Mouse (Mus musculus) left cerebral cortex, adult 9 months (tissue): ENCODE results near the gene Sbk2.
A peak's percentile ranks its signal among the peaks of the same experiment; 100 is the strongest.

Experiments used
- DNase-seq, 2 experiments: peaks; one replicate each; pipeline ENCODE4 v3.0.0; 2022; ENCODE audit warnings: low spot score in 2 of 2

Gene Sbk2

GRCm38 (mm10) chr7:4921824-4922482 is 42.3 kb downstream of the Sbk2 start, which contains the start of gene Nat14:
Gene Nat14 (plus strand): TSS chr7:4922028.
- DNase-seq = no peak

DNA sequence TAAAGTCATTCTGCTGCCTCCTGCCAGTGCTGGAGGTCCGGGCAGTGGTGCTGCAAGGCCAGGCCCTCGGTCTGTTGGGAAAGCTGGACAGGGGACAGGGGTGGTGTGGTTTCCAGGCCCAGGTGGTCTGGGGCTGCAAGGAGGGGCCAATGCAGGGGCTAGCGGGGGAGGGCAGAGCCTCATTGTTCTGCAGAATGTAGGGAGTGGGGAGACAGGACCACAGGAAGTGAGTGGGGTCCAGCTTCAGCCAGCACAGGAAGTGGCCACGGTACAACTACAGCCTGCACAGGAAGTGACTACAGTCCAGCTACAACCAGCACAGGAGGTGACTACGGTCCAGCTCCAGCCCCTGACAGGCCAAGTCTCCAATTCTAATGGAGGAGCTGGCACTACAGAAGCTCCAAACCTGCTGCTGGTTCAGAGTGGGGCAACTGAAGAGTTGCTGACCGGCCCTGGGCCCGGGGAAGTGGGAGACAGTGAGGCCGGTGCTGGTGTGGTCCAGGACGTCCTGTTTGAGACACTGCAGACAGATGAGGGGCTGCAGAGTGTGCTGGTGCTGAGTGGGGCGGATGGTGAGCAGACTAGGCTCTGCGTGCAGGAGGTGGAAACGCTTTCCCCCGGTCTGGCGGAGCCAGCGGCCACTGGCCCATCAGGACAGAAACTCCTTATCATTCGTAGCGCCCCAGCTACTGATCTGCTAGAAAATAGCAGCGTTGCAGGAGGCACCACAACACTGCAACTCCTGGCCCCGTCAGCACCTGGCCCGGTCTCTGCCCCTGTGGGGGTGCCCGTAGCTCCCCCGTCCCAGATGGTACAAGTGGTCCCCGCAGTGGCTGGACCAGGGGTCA is 43.0 kb downstream of the Sbk2 start:
- no peak for DNase-seq

DNA sequence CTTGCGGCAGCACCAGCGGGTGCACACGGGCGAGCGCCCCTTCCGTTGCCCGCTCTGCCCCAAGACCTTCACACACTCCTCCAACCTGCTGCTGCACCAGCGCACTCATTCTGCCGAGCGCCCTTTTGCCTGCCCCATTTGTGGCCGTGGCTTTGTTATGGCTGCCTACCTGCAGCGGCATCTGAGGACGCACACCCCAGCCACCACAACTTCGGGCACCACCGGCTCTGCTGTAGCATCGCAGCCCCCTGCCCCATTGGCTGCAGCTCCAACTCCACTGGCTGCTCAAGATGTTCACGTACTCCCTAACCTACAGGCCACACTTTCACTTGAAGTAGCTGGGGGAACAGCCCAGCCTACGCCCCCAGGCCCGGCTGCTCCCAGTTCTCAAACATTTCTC is 43.7 kb downstream of the Sbk2 start:
- DNase-seq = no peak

DNA sequence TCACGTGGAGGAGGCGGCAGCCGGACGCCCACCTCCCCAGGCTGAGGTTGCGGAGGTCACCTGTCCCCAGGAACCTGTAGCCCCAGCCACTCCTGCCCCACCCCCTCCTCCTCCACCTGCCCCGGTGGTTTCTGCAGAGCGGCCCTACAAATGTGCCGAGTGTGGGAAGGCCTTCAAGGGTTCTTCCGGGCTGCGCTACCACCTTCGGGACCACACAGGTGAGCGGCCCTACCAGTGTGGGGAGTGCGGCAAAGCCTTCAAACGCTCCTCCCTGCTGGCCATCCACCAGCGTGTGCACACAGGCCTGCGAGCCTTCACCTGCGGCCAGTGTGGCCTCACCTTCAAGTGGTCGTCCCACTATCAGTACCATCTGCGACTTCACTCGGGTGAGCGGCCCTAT is 44.2 kb downstream of the Sbk2 start:
- DNase-seq = no peak

GRCm38 (mm10) chr7:4919096-4919495 is 45.1 kb downstream of the Sbk2 start:
- DNase-seq = no peak

- no peak for DNase-seq
Observed at GRCm38 (mm10) chr7:4918681-4919080, 45.5 kb downstream of the Sbk2 start.

GRCm38 (mm10) chr7:4917494-4917893 is 46.7 kb downstream of the Sbk2 start:
- DNase-seq = no peak

DNA sequence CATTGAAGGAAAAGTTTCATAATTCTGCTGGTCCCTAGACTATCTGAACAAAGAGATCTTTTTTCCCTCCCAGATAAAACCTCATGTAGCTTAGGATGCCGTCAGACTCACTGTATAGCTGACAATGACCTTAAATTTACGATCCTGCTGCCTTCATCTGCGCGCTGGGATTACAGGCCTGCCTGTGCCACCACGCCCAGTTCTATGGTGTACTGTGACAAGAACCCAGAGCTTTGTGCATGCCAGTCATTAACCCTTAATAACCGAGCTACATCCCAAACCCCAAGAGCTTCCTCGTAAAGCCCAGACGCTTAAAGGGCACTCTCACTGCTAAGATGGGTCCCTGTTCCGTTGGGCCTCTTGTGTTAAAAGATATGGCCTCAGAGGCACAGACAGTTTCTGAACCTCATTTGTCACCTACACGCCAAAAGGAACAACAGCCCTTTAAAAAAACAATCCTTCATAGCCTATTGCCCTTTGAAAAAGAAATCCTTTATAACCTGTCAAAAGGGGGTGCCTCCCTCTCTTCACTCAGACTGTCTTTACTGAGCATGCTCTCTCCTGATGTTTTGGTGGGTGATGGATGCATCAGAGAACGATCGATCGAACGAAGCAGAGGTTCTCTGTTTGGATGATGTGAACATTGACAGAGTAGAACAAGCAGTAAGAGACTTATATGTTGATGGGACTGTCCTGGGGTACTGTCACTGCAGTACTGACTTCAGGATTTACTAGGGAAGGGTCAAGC is 48.4 kb downstream of the Sbk2 start:
- no peak for DNase-seq

- peak; percentile 81 to 95 for DNase-seq
Observed at GRCm38 (mm10) chr7:4915007-4915665, 49.1 kb downstream of the Sbk2 start, which contains the start of gene Zfp628. Gene Zfp628 (plus strand): TSS chr7:4915217.

- DNase-seq = no peak
Observed at GRCm38 (mm10) chr7:4912248-4912647, 52.0 kb downstream of the Sbk2 start.

DNA sequence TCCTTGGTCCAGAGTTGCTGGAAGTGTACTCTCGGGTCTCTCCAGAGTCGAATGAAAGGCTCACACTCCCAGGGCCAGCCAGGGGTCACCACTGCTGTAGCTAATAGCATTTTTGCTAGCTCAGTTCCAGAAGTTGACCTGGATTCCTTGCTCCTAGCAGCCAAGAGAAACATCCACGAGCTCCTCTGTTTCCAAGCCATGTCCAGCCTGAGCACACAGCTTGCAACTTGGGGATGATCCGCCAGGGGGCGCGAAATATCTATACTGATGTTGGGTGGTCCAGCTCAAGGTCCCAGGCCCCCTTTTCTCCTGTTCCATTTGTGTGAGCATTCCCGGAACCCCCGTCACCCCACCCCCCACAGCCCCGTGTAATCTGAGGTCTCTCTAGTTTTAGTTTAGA is 52.6 kb downstream of the Sbk2 start:
- no peak for DNase-seq

GRCm38 (mm10) chr7:4906466-4906950 is 57.7 kb downstream of the Sbk2 start, which contains the start of gene Gm36210:
Gene Gm36210 (minus strand): TSS chr7:4906516.
- no peak for DNase-seq

- DNase-seq = no peak
Observed at GRCm38 (mm10) chr7:4902404-4902803, 61.8 kb downstream of the Sbk2 start.

DNA sequence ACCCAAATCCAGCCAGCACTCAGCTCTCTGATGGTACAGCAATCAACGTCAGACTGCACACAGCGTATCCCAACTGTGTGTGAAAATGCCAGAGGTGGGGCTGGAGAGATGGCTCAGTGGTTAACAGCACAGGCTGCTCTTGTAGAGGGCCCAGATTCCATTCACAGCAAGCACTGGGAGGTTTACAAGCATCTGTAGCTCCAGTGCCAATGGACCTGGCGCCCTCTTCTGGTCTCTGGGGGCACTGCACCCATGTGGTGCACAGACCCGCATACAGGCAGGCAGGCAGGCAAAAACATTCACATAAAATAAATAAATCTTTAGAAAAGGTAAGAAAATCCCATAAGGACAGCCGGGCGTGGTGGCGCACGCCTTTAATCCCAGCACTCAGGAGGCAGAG is 63.0 kb downstream of the Sbk2 start:
- DNase-seq = no peak

- DNase-seq = no peak
Observed at GRCm38 (mm10) chr7:4900523-4900851, 63.7 kb downstream of the Sbk2 start.

GRCm38 (mm10) chr7:4899649-4900522 is 64.3 kb downstream of the Sbk2 start:
- DNase-seq = no peak

- DNase-seq = no peak
Observed at GRCm38 (mm10) chr7:4898851-4899648, 65.2 kb downstream of the Sbk2 start.

GRCm38 (mm10) chr7:4895186-4895585 is 69.0 kb downstream of the Sbk2 start:
- DNase-seq = no peak
